Mouse (Mus musculus): ENCODE results near the gene F3.
"Not testable (repeated sequence)": the region's sequence is repeated elsewhere in the genome, so short reads cannot be mapped to it uniquely, and the experiment has no call there.

The F3 gene

GRCm38 (mm10) chr3:121737453-121737852 lies 14.1 kb downstream of the F3 start:
- no peak for DNase-seq (ENCODE audit: extremely low read depth, low read depth, low spot score)

DNA sequence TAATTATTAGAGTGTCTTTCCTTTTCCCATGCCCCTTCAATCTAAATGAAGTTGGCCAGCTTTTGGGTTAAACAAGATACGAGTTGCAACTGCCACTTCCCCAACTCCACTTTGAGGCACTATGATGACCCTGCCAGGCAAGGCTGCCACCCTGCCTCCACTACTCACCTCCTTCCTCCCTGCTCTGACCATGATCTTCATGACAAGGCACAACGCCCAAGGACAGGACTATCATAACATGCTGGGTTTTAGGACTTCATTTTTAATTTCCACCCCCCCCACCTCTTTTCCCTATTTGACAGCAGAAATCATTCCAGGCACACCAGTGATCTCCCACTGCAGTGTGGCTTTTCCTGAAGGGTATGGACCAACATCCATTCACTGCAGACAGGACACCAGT lies 14.6 kb downstream of the F3 start:
- DNase-seq (ENCODE audit: extremely low read depth, low read depth, low spot score) = no peak

- no peak for DNase-seq (ENCODE audit: extremely low read depth, low read depth, low spot score)
Measured at GRCm38 (mm10) chr3:121738742-121739342, 15.5 kb downstream of the F3 start.

- no peak for DNase-seq (ENCODE audit: extremely low read depth, low read depth, low spot score)
Measured at GRCm38 (mm10) chr3:121739489-121740213, 16.3 kb downstream of the F3 start.

DNA sequence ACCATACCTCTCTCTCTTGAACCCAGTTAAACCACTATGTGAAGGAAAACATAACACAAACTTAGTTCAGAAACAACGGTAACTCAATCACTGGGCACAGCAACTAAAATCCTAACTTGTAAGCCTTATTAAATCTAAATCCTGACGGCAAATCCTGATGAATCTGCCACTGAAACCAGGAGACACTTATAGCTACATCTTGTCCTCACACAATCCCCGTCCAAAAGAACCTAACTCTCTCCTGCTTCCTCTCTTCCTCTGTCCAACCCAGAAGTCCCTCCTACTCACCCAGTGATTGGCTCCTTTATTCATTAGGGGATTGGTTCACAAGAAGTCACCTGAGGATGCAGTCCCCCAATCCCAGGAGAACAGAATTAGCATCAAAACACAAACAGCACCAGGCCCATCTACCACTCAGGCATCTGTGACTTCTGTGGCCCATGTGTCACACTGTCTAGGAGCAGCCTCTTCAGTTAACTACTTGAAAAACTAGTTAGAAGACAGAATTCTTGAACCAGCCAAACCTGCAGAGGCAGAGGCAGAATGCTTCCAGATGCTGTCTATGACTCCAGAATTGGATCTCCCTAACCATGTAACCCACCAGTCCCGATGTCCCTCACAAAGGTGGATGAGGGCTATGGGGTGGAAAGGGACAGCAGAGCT lies 18.0 kb downstream of the F3 start:
- DNase-seq (ENCODE audit: extremely low read depth, low read depth, low spot score) = not testable (repeated sequence)

DNA sequence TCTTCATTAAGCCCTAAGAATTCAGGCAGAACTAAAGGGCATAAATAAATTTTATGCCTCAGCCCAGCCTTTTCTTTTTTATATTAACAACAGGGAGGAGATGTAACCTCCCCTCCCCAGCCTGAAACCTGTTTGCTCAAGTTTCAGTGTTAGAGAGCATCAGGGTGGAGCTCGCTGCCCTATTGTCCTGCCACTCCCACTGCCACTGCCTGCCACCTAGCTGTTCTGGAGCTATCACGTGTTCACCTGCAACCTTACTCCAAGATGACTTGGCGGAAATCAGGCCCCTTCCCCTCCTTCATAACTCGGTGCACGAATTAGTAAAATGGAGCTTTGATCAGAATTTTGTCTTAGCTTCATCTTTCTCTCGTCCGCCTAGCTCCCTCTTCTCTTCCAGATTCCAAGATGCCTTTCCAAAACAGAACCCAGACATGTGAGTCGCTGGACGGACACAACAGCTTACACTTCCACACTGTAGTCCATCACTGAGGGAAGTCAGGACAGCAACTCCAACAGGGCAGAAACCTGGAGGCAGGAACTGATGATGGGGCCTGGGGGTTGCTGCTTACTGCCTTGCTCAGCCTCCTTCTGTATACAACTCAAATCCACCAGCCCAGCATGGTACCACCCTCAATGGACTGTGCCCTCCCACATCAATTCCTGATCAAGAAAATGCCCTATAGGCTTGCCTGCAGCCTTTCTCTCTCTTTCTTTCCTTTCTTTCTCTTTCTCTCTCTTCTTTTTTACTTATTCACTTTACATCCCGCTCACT lies 31.2 kb downstream of the F3 start:
- DNase-seq (ENCODE audit: extremely low read depth, low read depth, low spot score) = not testable (repeated sequence)

DNA sequence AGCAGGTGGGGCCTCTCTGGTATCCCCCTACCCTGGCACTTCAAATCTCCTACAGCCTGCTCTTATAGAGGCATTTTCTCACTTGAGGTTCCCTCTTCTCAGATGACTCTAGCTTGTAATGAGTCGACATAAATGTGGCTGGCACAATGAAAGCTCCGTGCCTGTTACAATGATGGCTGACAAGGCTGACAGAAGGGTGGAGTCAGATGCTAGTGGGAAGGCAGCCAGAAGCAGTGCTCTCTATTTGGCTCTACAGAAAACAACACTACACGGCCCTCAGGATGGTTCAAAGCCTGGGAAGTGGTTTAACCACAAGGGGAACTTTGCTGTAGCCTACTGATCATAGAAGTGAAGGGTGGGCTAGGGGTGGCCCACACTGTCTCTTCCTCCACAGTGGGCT lies 31.8 kb downstream of the F3 start:
- DNase-seq (ENCODE audit: extremely low read depth, low read depth, low spot score) = no peak

DNA sequence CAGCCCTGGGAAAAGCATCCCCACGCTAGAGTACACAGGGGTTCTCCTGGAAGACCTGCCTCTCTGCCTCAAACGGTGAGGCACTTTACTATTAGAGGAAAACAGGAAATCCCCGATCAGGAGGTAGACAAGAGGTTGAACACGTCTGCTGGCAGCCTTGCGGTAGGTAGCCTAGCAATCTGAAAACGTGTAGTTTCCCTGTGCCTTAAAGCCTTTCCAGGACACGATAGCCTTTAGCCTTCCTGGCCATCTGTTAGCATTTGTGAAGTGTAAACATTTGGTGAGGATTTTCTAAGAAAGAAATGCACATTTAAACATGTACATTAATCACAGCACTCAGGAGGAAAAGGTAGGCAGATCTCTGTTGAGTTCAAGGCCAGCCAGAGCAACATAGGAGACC lies 35.0 kb downstream of the F3 start:
- DNase-seq (ENCODE audit: extremely low read depth, low read depth, low spot score) = no peak

DNA sequence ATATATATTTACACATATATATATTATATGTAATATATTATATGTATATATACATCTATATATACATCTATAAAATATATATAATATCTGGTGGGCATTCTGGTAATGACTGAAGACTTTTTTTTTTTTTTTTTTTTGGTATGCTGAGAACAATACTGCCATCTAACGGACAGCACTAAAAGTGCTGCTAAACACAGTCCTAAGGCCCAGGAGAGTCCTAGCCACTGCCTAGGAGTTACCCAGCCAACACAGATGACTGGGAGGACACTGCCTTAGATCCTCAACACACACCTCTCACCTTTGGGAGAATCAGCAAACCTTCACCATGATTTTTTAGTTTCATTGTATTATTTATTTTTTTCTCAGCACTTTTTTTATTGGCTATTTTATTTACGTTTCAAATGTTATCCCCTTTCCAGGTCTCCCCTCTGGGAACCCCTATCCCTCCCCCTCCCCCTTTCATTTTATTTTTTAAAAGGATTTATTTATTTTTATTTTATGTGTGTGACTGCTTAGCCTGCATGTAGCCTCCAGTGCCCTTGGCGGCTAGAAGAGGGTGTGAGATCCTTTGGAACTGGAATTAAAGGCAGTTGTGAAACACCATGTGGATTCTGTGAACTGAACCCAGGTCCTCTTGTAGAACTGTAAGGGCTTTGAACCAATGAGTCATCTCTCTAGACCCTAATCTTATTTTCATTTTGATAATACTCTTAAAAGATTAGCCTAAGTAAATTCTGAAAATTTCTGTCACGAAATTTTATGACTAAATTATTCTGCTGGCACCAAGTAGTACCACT lies 38.9 kb downstream of the F3 start:
- DNase-seq (ENCODE audit: extremely low read depth, low read depth, low spot score) = no peak

GRCm38 (mm10) chr3:121766048-121766447 lies 42.7 kb downstream of the F3 start:
- no peak for DNase-seq (ENCODE audit: extremely low read depth, low read depth, low spot score)

DNA sequence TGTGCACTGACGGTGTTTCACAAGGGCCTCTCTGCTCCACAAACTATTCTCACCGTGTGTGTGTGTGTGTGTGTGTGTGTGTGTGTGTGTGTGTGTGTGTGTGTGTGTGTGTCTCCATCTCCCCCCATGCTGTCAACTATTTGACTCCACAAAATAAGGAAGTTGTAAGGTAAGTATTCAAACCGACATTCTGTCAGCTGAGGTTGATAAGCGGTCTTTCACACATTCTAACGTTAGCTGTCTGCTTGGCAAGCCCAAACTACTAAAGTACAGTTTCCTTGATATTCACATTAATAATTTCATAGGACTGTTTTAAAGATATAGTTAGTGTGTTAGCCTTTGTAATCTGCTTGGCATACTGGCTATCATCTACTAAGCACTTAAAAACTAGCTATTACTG lies 43.5 kb downstream of the F3 start:
- no peak for DNase-seq (ENCODE audit: extremely low read depth, low read depth, low spot score)

GRCm38 (mm10) chr3:121768770-121769169 lies 45.4 kb downstream of the F3 start:
- no peak for DNase-seq (ENCODE audit: extremely low read depth, low read depth, low spot score)

- DNase-seq (ENCODE audit: extremely low read depth, low read depth, low spot score) = not testable (repeated sequence)
Measured at GRCm38 (mm10) chr3:121773336-121773735, 50.0 kb downstream of the F3 start.

DNA sequence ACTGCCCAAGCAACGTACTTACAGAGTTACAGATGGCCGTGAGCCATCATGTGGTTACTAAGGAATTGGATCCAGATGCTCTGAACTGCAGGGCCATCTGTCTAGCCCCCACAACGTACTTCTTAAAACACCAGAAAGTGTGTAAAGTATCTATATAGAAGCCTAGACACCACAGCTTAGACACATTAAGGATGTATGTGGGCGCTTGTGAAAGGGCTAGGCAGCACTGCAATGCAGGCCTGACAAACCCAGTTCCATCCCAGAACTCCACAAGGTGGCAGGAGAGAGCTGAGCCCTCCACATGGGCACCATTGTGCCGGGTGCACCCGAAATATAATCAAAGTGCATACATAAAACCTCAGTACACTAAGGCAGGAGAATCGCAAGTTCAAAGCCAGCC lies 54.6 kb downstream of the F3 start:
- DNase-seq (ENCODE audit: extremely low read depth, low read depth, low spot score) = no peak

- no peak for DNase-seq (ENCODE audit: extremely low read depth, low read depth, low spot score)
Measured at GRCm38 (mm10) chr3:121783020-121783419, 59.7 kb downstream of the F3 start.
